Mouse (Mus musculus) left cerebral cortex, postnatal 10 days (tissue): Measurements from ENCODE around the gene Orm3. TPM values are rescaled to one million over a fixed set of nuclear protein-coding genes. Genes with fewer than 3 reads are reported as not detected.

ENCODE experiments used
- DNase-seq, 2 experiments: peaks; one replicate each; pipeline ENCODE4 v3.0.0; 2021 to 2022; ENCODE audit warnings: low spot score in 2 of 2, mixed read lengths in 1 of 2; ENCODE audit errors: extremely low spot score in 1 of 2
- intact Hi-C: fragments of 180-260 bp; cut with DNase I; formaldehyde crosslinking; loops from one replicate; pipeline ENCODE4 v1.15.1; 2025
- total RNA-seq, 2 experiments: library from RNA; stranded (reverse); gene quantifications; 2 replicates each; pipeline ENCODE4 v1.2.3; 2021

Orm3 gene
- total RNA-seq, 2 experiments from 2014 or later: not detected

DNA sequence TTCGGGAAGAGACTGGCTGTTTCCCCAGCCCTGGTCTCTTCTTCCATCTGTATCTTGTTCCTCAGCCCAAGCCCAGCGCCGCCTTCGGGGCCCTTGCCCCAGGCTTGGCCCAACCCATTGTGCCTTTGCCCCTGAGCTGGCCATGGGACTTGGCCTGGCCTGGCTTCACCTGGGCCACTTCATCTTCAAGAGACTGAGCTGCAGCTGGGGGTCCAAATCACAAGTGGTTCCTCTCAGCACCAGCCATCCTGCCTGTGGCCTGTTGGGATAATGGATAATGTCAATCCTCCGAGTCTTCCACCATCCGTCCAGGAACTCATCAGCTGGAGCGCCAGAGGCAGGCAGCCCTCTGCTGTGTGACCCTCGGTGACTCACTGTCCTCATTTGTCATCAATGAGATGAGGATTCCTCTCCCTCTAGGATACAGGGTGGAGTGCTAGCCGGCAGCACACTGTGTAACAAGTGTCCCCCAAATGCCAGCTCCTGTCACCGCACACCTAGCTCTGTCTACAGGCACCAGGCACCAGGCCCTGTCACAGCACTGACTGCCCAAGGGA lies 42.1 kb downstream of the Orm3 start:
- intact Hi-C loops: no loop called here
- no peak for DNase-seq

GRCm38 (mm10) chr4:63398854-63399609 lies 43.1 kb downstream of the Orm3 start:
- peak in 1 of 2 experiments; percentile 64 for DNase-seq
- intact Hi-C loops: no loop called here

DNA sequence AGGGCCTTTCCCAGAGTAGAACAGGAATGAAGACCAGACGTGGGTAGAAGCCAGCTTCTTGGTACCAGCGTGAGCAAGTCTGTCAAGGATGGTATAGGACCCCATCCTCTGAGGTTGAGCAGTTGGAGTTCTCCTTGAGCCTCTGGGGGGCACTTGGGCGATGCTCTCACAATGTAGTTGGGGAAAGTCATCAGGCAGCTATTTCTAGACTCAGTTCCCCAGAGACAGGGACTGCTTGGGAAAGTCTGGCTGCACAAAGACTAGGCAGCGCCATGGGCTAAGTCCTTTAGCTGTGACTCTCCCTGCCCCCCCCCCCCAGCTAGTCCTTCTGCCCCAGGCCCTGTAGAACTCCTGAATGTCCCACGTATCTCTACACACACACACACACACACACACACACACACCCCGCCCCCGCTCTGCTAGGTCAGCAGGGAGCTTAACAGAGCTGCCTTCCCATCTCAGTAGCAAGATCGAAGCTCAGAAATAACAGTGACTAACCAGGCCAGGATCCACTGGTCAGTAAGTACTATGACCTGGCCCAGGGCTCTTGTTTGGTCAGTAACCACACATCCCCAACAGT lies 43.8 kb downstream of the Orm3 start:
- no peak for DNase-seq
- intact Hi-C loops: no loop called here

DNA sequence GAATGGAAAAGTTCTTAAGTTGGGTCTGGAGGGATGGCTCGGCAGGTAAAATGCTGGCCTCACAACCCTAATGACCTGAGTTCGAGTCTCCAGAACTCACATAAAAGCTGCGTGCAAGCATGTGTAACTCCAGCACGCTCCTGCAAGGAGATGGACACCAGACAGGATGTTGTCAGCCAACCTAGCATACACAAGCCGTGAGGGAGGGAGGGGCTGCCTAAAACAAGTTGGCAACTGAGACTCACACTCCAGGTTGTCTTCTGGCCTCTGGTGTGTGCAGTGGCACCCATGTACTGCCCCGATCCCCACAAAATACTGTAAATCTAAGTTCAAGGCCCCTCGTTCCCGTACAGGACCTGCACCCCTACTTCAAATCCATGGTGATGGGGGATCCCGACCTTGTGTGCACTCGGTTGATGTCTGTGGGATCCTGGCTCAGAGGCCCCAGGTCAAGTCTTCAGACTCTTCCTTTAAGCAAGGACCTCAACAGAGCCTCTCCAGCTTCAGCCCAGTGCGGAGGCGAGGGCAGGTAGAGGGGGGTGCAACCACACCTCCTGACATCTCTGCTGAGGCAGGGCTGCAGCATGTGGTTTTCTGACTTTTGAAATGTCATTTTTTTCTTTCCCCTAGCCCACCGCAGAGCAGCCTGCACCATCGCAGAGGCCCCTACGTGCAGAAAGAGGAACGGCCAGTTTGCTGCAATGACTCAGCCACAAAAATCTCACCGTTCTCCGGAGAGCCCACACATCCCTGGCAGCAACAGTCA lies 44.8 kb downstream of the Orm3 start:
- intact Hi-C loops: no loop called here
- DNase-seq: no peak

- intact Hi-C loops: no loop called here
- DNase-seq: no peak
Observed at GRCm38 (mm10) chr4:63401620-63402019, 45.7 kb downstream of the Orm3 start.

- intact Hi-C loops: no loop called here
- DNase-seq: no peak
Observed at GRCm38 (mm10) chr4:63402056-63402455, 46.1 kb downstream of the Orm3 start.

DNA sequence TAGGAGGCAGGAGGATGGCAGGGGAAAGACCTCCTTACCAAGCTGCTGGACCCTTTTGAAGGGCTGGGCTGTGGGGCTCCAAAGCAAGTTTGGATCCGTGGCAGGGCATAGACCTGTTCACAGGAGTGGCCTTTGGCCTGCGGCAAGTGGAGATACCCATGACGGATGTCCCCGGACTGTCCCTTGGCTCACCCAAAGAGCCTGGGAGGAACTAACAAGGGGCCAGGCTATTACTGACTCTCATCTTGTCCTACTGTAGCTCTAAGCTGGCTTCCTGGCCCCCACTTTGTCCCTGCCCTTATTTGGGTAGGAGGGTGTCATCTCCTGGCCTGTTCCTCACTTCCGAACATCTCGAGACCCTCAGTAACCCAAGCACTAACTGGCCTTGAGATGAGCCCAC lies 46.6 kb downstream of the Orm3 start:
- intact Hi-C loops: no loop called here
- no peak for DNase-seq

GRCm38 (mm10) chr4:63403040-63403959 lies 47.3 kb downstream of the Orm3 start, which contains the start of gene Akna:
TSS of gene Akna (minus strand) at chr4:63403354.
- DNase-seq: peak; percentile 71 to 95
- intact Hi-C loops: no loop called here

DNA sequence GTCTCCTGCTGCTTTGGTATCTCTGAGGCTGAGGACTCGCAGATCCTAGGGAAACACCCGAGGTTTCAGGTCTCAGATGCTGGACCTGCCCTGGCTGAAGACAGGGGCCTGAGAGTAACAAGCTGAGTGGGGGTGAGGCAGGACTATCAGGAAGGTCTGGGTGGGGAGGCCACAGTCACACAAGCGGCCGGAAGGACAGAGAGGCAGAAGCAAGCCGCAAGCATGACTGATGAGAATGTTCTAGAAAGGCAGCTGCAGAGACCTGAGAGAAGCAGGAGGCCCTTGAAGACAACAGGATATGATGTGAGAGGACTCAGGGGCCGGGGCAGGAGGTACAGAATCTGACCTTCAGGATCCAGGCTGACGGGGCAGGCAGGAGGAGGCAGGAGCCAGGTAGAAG lies 48.2 kb downstream of the Orm3 start:
- DNase-seq: no peak
- intact Hi-C loops: no loop called here

GRCm38 (mm10) chr4:63405051-63405450 lies 49.1 kb downstream of the Orm3 start:
- intact Hi-C loops: loop anchor here (5.0 kb wide), 1 partner anchor 248 kb away; no protein-coding TSS in a partner anchor
- no peak for DNase-seq

DNA sequence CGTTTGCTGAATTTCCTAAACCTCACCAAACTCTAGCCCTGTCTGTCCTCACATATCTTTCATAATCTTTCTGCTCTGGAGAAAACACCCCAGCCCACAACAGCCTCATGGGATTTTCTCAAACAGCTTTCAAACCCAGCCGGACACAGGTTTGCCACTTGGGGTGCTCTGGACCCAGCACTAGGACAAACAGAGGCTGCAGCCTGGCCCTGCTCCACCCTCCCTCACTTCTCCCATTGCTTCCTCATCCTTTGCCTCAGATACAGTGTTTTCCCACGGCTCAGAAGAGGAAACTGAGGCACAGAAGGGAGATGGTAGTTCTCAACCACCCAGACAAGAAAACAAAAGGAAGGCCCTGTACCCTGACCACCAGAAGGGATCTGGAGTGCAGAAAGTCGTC lies 49.7 kb downstream of the Orm3 start:
- intact Hi-C loops: loop anchor here (5.0 kb wide), 1 partner anchor 248 kb away; no protein-coding TSS in a partner anchor
- no peak for DNase-seq

DNA sequence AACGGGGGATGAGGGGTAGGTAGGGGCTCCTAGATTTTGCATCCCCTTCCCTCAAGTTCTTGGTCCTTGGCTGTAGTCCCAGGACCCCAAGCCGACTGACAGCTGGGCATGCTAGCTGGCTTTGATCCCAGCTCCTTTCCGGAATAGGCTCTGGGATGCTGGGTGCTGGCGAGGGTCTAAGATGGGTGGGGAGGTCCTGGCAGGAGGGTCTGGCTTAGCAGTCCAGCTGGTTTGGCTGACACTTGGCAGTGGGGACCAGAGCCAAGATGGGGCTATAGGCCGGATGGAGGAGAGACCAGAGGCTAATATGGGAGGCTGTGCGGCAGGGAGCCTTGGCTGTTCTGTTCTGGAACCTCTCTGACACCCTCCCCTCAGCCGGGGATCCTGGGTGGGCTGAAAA lies 52.3 kb downstream of the Orm3 start:
- intact Hi-C loops: loop anchor here (1.0 to 5.0 kb wide), 2 partner anchors 40 to 251 kb away; no protein-coding TSS in a partner anchor
- no peak for DNase-seq

DNA sequence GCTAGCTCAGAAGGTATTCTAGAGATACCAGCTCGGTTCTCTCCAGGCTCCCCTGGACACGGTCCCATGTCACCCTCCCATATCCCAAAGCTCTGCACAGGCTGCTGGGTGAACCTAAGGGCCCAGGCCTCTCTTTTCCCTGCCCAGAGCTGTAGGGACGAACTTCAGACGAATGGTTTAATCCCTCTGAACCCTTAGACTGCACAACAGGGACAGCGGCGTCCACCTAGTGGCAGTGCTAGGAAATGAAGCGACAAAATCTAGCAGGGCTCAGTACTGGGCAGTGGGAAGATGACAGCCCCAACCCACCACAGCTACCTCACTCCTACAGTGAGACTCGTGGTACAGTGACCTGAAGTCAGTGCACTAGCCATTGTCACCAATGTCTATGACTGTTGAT lies 52.7 kb downstream of the Orm3 start:
- intact Hi-C loops: loop anchor here (1.0 to 5.0 kb wide), 2 partner anchors 40 to 251 kb away; no protein-coding TSS in a partner anchor

More for the DNA sequence above, 52.7 kb downstream of the Orm3 start:
- peak; percentile 51 to 69 for DNase-seq

Other genes starting within 250 kb of the Orm3 start
- not detected for gene Ambp, start 201.4 kb upstream of the Orm3 start, total RNA-seq
- gene Kif12, start 184.0 kb upstream of the Orm3 start, total RNA-seq: not detected
- gene Col27a1, start 142.2 kb upstream of the Orm3 start, total RNA-seq: 1 to 10 TPM; 2.5 to 3.3 TPM
- not detected for gene Orm1, start 11.6 kb upstream of the Orm3 start, total RNA-seq
- not detected for gene Orm2, start 6.3 kb downstream of the Orm3 start, total RNA-seq
- gene Akna, start 47.2 kb downstream of the Orm3 start, total RNA-seq: 1 to 10 TPM; 3.4 to 4.8 TPM
- gene Whrn, start 139.8 kb downstream of the Orm3 start, total RNA-seq: 10 to 100 TPM; 41.7 to 45.8 TPM
- 100 to 1,000 TPM; 132 to 141 TPM for gene Atp6v1g1, start 188.6 kb downstream of the Orm3 start, total RNA-seq
- 1 to 10 TPM; 7.8 to 8.4 TPM for gene Tmem268, start 202.6 kb downstream of the Orm3 start, total RNA-seq
- not detected for gene Gm11213, start 249.1 kb downstream of the Orm3 start, total RNA-seq